Mouse (Mus musculus) heart, adult 18-20 months (tissue): Measurements from ENCODE around the gene Zdhhc5. TPM values are rescaled to one million over a fixed set of nuclear protein-coding genes. Genes with fewer than 3 reads are reported as not detected.
"Not testable (repeated sequence)": the region's sequence is repeated elsewhere in the genome, so short reads cannot be mapped to it uniquely, and the experiment has no call there.

Experiments
- DNase-seq, 2 experiments: peaks; one replicate each; pipeline ENCODE4 v3.0.0; 2021 to 2022; ENCODE audit warnings: mixed read lengths in 1 of 2
- total RNA-seq, 2 experiments: library from RNA; stranded (reverse); gene quantifications; 2 replicates each; pipeline ENCODE4 v1.2.3; 2021

Zdhhc5 gene
- total RNA-seq, 2 experiments from 2014 or later: 63.2 to 64.3 TPM

GRCm38 (mm10) chr2:84734919-84735318 lies 19.9 kb upstream of the Zdhhc5 start:
- DNase-seq: no peak

- DNase-seq: no peak
Observed at GRCm38 (mm10) chr2:84734351-84734864, 19.4 kb upstream of the Zdhhc5 start.

DNA sequence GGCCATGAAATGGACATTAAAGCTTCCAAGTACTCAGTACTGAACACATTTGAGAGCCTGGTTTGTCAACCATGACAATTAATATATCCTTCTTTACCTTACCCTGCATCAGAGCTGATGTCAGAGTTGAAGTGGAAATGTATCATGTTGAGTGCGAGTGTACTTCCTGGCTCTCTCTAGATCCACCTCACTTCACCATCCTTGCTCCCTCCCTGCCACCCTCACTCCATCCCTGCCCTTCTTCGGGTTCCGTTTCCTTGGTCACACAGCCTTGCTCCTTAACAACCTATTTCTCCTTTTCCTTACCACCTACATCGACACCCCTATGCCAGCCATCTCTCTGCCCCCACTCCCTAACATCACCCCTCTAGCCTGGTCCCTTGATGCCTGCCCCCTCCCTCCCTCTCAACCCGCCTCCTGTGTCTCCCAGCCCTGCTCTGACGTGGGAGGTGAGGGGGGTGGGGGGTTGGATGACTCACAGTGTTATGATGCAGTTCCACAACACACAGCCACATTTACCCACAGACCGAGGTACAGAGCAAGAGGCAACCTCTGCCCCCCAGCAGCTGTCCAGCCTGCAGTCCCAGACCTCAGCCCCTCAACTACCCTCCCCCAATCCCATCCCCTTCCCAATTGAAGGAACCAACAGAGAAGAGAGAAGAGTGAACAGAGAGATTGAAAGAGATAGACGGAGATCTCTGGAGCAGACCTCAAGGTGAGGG lies 18.8 kb upstream of the Zdhhc5 start, which contains the start of gene Ypel4:
Ypel4 (plus strand) TSS at position 480 of the 722 bp plus-strand sequence.
- peak; percentile 37 to 58 for DNase-seq

GRCm38 (mm10) chr2:84732394-84732793 lies 17.4 kb upstream of the Zdhhc5 start:
- DNase-seq: no peak

DNA sequence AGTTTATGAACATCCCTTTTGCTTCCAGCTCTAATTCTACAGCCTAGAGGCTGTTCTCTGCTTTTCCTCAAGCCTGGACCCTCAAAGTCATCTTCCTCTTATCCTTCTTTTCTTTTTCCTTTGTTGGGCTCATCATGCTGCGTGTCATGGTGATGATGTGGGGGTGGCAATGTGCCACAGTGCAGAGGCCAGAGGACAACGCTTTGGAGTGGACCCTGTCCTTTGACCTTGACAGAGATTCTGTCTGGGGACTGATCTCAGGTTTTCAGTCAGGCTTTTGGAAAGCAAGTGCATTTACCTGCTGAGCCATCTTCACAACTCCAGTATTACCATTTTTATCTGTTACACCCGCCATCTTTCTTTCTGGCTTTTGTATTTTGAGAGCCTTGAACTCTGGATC lies 16.2 kb upstream of the Zdhhc5 start:
- no peak for DNase-seq

GRCm38 (mm10) chr2:84728191-84728590 lies 13.2 kb upstream of the Zdhhc5 start:
- not testable (repeated sequence) for DNase-seq

DNA sequence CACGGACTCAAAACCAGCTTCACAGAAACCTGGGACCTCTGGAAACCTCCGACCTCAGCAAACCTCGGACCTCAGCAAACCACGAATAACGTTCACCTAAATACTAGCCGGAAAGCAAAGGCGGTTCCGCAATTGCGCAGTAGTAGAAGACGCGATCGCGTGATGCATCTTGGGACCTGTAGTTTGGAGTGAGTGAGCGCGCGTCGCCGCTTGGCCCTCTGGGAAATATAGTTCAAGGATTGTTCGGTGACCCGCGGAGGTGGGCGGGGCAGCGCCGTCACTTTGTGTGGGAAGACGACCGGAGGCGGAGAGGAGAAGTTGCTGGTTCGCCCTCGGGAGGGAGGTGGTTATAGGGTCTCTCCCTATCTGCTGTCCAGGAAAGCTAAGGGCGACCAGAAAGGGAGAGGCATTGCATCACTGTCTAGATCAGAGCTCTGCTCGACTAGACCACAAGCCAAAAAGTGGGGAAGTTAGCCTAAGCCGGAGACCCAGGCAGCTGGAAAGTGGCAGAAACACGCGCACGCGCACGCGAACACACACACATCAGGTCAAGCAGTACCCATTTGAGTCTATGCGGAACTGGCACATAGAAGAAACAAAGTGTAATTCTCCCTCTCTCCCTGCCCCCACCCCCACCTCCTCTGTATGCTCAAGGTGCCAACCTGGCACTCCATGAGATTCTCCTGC lies 12.3 kb upstream of the Zdhhc5 start, which contains the start of gene Clp1:
Clp1 (minus strand) TSS at position 179 of the 687 bp plus-strand sequence.
- DNase-seq: peak; percentile 98 to 99

DNA sequence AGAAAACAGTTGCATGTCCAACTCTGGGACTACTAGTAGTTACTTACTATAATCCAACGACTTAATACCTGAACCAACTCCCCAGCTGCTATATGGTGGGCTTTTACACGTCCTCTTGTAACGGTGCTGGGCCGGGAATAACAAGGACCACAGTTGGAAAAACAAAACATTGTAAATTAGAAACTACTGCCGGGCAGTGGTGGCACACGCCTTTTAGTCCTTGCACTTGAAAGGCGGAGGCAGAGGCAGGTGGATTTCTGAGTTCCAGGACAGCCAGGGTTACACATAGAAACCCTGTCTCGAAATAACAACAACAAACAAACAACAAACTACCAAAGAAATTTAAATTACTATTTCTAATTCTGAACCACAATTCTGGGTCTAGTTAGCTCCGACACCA lies 11.7 kb upstream of the Zdhhc5 start:
- no peak for DNase-seq

- DNase-seq: no peak
Observed at GRCm38 (mm10) chr2:84725770-84726169, 10.8 kb upstream of the Zdhhc5 start.

GRCm38 (mm10) chr2:84723856-84724255 lies 8.9 kb upstream of the Zdhhc5 start:
- no peak for DNase-seq

- no peak for DNase-seq
Observed at GRCm38 (mm10) chr2:84721182-84721581, 6.2 kb upstream of the Zdhhc5 start.

GRCm38 (mm10) chr2:84720718-84721117 lies 5.7 kb upstream of the Zdhhc5 start:
- DNase-seq: no peak

DNA sequence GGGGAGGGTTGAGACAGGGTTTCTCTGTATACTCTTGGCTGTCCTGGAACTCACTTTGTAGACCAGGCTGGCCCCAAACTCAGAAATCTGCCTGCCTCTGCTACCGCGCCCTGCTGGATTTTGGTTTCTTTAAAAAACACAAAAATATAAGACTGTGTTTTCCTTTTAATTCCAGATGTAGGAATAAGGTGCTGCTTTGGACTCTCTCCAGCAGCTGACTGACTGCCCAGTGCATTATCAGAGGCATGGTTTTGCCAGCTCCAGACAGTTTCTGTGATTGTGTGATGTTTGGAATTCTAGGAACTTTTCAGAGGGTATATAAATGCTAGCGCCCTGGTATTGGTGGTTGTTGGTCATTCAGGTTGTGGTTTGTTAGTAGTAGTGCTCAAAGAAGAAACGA lies 2.4 kb upstream of the Zdhhc5 start:
- no peak for DNase-seq

GRCm38 (mm10) chr2:84716423-84717355 lies 1.7 kb upstream of the Zdhhc5 start:
- peak in 1 of 2 experiments; percentile 35 for DNase-seq

DNA sequence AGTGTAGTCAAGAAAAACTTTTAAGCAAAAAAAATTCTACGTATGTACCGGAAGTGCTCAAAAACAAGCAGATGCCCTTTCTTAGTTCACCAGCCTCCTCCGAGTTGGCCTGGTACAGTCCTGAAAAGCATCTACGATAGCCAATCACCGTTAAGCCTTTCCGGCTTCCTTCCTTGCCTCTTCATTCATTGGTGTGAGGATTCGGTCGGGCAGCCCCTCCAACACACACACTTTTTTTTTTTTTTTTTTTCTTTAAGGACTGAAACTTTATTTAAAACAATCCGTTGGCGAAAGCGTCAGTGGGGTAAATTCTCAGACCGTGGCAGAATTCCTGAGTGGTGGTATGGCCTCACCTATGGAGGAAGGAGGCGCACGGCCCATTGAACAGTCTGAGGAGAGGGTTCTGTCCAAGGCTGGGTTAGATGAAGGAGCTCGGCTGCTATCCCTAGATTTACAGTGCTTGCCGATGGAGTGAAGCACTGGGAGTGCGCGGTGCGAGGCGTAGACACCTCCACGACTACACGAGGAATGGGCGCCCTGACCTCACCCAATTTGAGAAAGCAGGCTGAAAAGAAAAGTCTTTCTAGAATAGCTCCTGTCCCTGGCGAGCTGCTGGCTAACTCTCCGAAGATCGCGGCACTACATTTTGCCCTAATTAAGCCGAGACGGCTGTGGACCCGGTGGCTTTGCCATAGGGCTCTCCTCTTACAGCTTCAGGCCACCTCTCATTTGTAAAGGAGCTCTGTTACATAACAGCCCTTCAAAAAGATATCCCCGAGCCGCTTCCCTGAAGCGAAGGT lies 782 bp upstream of the Zdhhc5 start:
- DNase-seq: peak; percentile 84 to 96

DNA sequence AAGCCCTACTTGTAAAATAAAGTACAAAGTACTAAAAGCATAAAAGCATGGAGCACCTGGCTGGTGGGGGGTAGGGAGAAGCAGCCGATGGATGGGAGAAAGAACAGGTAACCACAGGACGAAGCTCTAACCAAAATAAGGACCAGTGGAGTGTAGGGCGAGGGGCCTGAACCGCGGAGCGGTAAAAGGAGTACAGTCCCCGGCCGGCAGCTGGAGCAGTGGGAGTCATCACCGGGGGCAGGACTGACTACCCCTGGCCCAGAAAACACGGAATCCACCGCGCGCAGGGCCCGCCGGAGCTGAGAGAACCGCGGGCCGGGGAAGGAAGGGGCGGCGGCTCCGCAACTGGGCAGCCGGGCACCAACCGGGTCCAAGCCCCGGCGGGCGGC lies 564 bp downstream of the Zdhhc5 start:
- DNase-seq: no peak

DNA sequence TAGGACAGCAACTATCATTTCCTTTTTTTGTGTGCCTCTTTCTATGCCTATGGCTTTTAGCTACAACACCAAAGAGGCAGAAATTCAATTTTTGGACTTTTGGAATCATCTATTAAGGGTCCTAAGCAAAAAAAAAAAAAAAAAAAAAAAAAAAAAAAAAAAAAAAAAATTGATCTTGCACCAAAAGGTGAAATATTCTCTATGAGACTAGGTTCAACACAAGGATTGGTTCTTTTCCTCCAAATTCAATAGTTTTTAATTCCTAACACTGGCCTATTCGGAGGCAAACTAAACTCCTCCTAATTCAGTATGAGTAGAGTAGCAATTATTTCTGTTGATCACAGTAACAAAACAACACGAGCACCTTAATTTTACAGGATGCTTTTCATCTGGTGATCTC lies 3.1 kb downstream of the Zdhhc5 start:
- no peak for DNase-seq

GRCm38 (mm10) chr2:84707523-84707922 lies 7.5 kb downstream of the Zdhhc5 start:
- no peak for DNase-seq

DNA sequence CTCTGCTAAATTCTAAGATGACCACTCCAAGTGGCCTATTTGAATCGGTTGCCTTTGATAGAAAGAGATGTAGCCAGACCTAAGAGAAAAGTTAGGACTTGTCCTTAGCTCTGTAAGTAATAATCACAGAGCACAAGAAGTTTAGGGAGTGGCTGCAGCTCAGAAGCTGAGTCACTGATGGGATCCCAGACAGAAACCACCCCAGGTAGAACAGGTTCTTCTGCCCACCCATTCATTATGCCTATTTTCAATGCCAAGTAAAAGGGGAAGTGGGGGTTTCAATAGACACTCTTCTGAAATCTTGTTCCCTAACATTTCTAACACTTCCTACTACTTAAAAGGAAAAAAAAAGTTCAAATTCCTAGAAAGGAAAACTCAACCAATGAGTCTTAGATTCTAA lies 9.7 kb downstream of the Zdhhc5 start:
- DNase-seq: no peak

DNA sequence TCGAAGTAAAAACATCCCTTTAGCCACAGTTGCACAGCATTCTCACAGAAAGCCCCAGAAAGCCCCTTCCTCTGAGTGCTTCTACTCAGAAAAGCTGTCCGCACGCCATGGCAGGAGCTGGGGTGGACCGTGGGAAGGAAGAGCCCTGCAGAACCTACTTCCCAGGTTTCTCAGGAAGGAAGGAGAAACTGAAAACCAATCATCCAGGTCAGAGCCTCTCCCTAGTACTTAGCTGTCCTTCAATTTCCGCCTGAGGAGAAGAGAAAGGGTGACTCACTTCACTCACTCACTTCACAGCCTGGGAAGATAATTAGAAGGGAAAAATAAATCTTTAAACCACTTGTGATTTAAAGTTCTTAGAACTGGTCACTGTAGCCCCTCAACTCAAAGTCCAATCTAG lies 10.7 kb downstream of the Zdhhc5 start:
- no peak for DNase-seq

- no peak for DNase-seq
Observed at GRCm38 (mm10) chr2:84703497-84703896, 11.5 kb downstream of the Zdhhc5 start.
